Mouse (Mus musculus) lung, adult 18-20 months (tissue): ENCODE data around the gene Sun3.

Experiments
- DNase-seq, 2 experiments: peaks; one replicate each; pipeline ENCODE4 v3.0.0; 2022; ENCODE audit warnings: mixed read lengths in 2 of 2

Sun3 gene

DNA sequence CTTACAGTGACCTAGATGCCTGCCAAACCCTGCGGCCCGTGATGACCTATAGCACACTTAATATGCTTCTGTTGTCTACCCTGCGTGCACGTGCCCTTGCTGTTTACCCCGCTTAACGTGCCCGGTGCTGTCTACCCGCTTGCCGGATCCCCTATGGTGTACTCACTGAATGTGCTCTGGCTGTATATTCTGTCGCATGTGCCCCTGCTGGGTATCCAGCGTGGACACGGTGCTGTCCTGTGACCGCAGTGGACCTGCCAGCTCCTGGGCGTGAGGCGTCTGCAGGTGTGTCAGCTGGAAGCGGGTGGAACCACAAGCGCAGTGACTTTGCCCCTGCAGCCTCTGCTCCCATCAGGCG is at the start of gene Sun3:
Gene Sun3, minus strand, starts transcription at position 289 of the 358 bp plus-strand sequence.
- DNase-seq, result peak; percentile 6 to 12

- DNase-seq, result no peak
These were observed 27.7 kb upstream of the Sun3 start for GRCm38 (mm10) chr11:9076444-9076843.

DNA sequence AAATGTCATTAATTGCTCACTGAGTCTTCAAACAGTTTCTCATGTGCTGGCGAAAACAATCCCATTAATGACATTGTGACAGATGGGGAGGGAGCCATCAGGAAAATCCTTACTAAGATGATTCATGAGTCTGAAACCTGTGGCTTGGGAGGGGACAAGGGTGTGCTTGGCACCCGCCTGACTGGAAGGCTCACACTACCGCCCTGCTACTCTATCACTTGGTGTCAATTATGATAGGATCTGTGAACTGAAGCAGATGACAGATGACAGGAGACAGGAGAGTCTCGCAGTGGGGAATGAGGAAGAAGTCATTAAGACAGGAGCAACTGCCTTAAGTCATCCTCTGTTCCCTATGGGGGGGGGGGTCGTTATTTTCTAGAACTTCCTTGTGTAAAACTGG is 11.7 kb upstream of the Sun3 start:
- no peak for DNase-seq

- DNase-seq, result no peak
These were observed 11.2 kb upstream of the Sun3 start for GRCm38 (mm10) chr11:9060029-9060428.

DNA sequence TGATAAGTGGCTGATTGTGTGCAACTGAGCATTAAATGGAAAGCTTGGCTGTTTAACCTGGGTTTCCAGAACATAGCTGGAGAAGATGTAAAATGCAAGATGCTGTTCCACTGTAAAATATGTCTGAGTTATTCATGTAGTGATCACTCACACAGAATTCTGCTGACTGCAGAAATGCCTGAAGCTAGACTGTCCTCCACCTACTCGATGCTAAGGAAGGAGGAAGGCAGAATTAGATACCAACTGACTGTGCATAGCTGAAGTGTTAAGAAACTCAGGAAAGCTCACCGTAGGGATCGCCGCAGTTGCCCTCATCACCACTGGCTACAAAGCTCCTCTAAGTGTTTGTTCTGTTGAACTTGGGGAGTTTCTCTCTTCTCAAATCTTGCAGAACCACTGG is 8.9 kb upstream of the Sun3 start:
- DNase-seq, result no peak

DNA sequence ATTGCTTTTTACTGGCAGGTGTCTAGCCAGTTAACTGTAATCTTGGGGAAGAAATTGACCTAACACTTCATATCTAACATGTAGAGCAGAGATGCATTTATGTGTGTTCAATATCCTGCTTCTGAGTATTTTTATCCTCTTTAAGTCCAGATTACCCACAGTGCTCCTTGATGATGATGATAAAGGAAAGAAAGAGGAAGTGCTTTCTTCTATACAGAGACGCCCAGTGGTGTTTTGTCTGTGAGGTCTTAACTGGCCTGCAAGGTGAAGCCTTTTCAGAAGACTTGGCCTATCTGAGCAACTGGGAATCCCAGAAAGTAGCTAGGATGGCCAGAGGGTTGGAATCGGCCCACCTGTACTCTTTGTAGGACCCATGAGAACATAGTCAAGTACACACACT is 8.1 kb upstream of the Sun3 start:
- DNase-seq, result no peak

- no peak for DNase-seq
These were observed 3.1 kb upstream of the Sun3 start for GRCm38 (mm10) chr11:9051895-9052294.

- DNase-seq, result no peak
These were observed 1.4 kb upstream of the Sun3 start for GRCm38 (mm10) chr11:9050241-9050640.

- peak; percentile 82 to 86 for DNase-seq
These were observed 634 bp downstream of the Sun3 start, which contains the start of gene Gm11992 for GRCm38 (mm10) chr11:9048011-9048702. Gm11992 (plus strand) TSS chr11:9048594.

GRCm38 (mm10) chr11:9047044-9047443 is 1.7 kb downstream of the Sun3 start:
- DNase-seq, result no peak

- no peak for DNase-seq
These were observed 2.2 kb downstream of the Sun3 start for GRCm38 (mm10) chr11:9046546-9046945.

- DNase-seq, result no peak
These were observed 17.3 kb downstream of the Sun3 start for GRCm38 (mm10) chr11:9031530-9031929.

DNA sequence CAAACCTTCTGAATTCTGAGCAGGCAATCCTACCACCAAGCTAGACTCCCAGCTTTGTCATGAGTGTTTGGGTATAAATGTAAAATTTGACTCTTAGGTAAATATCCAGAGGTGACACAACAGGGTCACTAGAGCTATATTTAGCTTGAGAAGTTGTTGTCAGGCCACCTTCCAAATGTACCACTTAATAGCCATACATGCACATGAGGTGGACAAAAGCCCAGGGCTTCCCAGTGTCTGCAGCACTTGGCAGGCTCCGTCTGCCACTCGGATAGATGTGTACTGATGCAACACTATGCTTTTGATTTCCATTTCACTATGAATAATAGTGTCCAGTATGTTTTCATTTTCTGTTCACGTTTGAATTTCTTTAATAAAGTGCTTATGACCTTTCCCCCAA is 23.6 kb downstream of the Sun3 start:
- no peak for DNase-seq

DNA sequence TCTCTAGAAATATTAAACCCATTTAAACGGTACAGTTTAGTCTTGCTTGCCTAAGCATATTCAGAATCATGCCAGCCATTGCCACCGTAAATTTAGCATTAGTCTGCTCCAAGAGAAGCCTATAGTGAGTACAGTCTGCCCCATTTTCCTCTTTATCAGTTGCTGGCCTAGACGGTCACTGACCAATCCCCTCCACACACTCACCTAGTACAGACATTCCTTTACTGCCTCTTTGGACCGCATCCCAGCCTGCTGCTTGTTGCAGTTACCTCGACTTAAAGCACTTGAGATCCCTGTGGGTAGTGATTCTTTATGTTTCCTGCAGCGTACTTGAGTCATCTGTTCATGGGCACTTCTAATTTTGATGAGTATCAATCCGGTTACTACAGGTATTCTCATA is 24.0 kb downstream of the Sun3 start:
- DNase-seq, result no peak

GRCm38 (mm10) chr11:9020207-9020606 is 28.6 kb downstream of the Sun3 start:
- no peak for DNase-seq

DNA sequence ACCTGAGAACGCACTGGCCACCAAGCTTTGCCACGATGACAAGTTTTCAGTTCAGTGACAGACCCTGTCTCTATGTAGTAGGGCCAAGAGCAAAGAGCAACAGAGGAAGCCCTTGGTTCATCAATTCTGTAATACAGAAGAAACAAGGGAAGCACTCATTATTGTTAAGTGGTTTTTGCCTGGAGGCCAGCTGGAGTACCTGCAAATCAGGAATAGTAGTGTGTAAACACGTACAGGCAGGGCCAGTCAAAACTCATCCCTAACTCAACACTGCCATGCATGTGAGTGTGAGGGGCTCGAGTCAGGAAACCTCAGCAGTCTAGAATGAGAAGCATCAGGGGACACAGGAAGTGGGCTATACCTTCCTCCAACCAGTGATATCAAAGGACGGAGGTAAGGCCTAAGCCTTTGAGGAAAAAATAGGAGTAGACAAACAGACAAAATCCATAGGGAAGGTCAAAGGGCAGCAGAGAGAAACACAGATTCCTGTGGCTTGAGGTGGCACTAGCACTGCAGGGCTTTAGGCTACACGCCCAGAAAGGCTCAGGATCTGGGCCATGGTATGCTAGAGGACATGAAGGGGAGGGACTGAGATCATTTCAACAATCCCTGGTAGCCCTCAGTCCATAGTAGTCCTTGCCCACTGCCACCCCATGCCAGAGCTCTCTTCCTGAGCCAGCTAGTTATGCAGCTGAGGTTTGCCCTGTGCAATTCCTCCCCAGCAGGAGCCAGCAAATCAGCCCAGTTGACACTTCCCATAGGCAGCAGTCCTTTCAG is 30.1 kb downstream of the Sun3 start:
- no peak for DNase-seq

DNA sequence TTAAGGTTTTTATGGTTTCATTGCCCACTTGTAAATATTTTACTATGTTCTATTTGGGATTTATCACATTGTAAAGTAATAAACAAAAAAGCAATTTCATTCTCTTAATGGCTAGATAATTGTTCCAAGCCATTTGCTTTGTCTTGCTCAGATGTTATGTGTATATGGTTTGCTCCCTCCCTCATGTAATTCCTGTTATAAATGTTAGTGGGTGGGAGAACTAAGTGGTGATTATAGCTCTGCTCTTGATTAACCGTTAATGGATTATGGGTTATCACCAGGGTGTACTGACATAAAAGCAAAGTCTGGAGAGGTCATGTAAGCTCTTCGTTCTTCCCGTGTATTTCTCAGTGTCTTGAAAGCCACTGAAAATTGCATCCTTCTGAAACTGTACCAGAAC is 34.1 kb downstream of the Sun3 start:
- DNase-seq, result no peak

DNA sequence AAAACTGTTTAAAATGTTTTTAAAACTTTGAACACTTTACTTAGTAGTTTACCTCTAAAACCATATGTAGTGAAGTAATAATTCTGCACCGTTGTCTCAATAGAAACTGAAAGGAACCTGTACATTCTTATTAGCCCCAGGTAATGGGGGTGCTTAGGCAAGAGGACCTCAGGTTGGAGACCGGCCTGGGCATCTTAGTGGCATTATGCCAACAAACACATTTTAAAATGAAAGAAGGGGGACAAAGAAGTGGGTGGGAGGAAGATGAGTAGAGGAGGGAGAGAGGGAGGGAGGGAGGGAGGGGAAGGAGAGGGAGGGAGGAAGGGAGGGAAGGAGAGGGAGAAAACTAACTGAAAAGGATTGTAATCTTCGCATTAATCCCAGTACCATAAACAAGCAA is 37.4 kb downstream of the Sun3 start:
- DNase-seq, result no peak

DNA sequence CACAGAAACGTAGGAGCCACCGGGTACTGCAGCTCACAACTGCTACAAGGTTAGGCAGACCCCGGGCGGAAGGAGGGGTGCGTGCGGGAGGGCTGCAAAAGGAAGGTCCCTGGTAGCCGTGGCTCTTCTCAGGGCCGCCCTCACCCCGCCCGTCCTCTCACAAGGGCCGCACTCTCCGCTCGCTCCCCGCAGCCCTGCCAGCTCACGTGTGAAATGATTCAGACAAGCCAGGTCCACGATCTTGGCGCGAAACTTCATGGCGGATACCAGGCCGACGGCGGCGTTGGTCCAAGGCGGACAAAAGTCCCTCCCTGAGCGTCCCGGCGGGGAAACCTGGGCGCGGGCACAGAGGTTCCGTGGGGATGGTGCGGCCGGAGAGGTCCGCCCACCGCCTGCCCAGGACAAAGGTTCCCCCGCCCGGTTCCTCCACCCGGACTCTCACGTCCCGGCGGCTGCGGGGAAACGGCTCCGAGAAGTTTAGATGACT is 37.9 kb downstream of the Sun3 start, which contains the start of gene Hus1:
Gene Hus1, minus strand, starts transcription at position 339 of the 487 bp plus-strand sequence.
- DNase-seq, result peak; percentile 88 to 89

- DNase-seq, result peak; percentile 18 to 22
These were observed 38.4 kb downstream of the Sun3 start for GRCm38 (mm10) chr11:9010416-9010815.

DNA sequence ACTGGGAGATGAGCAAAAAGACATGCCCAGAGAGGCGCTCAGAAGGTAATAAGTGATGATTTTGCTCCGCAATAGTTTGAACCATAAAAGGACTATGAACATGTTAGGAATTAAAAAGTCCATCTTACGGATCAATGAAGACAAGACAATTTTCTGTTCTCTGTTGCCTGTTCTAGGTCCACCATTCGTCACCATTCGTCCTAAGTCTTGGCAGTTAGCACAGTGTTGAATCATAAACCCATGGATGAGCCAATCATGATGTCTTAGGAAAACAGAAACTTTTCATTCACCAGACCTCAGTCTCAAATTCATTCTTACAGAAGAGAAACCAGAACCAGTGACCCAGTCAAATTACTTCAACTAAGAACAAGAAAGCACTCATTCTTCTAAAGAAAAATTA is 40.0 kb downstream of the Sun3 start:
- no peak for DNase-seq

GRCm38 (mm10) chr11:8988084-8988483 is 60.7 kb downstream of the Sun3 start:
- no peak for DNase-seq

GRCm38 (mm10) chr11:8986058-8986457 is 62.7 kb downstream of the Sun3 start:
- peak in 1 of 2 experiments; percentile 26 for DNase-seq

- DNase-seq, result peak; percentile 56 to 66
These were observed 65.4 kb downstream of the Sun3 start for GRCm38 (mm10) chr11:8983237-8983861.
